In genomic region chr3:123335480-123335879, GRCm38 (mm10) we compare ENCODE assay signal across 10 mouse cellular contexts. TPM values are rescaled to one million over a fixed set of nuclear protein-coding genes. Genes with fewer than 3 reads are reported as not detected.
DNase-seq lines count a peak whose midpoint lies in the region; ATAC-seq and TF ChIP-seq lines count a peak whose summit lies in the region.
"Had no signal": no experiment of that assay in that cellular context is flagged by ENCODE, and none has a peak within 500 bp of the region (broad histone marks: within the 10 kb centered on the region; RNA-seq: fewer than 3 reads in every experiment).

No protein-coding gene starts in this region.

- no peaks in the 10 kb centered on the region; the same call in 1 of the 2 replicates for H3K36me3 ChIP-seq in liver, embryonic 11.5 days (ENCODE audit: control insufficient read depth, insufficient read depth, low read length)
- peaks cover 3% of the 10 kb centered on the region; the same call in 1 of the 2 replicates for H3K36me3 ChIP-seq in kidney, embryonic 14.5 days (ENCODE audit: control insufficient read depth, insufficient read depth, low read length)

- no peak for ATAC-seq in liver, embryonic 11.5 days (replicated peaks; ENCODE audit: low FRiP score)
- ATAC-seq in kidney, embryonic 14.5 days (ENCODE audit: low FRiP score, low TSS enrichment) = peak; percentile 26; the same call in 1 of the 2 replicates

- no peak for TF ChIP-seq CTCF in embryonic fibroblast, embryonic 13.5 days (IDR thresholded peaks at IDR 0.05; ENCODE audit: borderline replicate concordance, insufficient read depth, low read length)

- no peaks in the 10 kb centered on the region for H3K9me3 ChIP-seq in liver, embryonic 11.5 days (ENCODE audit: control insufficient read depth, low read length)
- H3K9me3 ChIP-seq in kidney, embryonic 14.5 days (ENCODE audit: control insufficient read depth, low read length) = no peaks in the 10 kb centered on the region
- H3K9me3 ChIP-seq: limb, embryonic 12.5 days had no signal

- WGBS in liver, embryonic 11.5 days = 63% methylated on average over 3 of the region's 3 CpGs
- WGBS in kidney, embryonic 14.5 days = 52% methylated on average over 3 of the region's 3 CpGs

- no peak overlapping the region for H3K27ac ChIP-seq in liver, embryonic 11.5 days (ENCODE audit: low read depth, low read length)
- peak overlapping the region; percentile 89 for H3K27ac ChIP-seq in embryonic fibroblast, embryonic 13.5 days (ENCODE audit: insufficient read depth, low read length)
- H3K27ac ChIP-seq in kidney, embryonic 14.5 days (ENCODE audit: low read depth, low read length) = no peak overlapping the region

- H3K4me1 ChIP-seq in liver, embryonic 11.5 days (replicated peaks; ENCODE audit: control insufficient read depth, insufficient read depth, low read length) = peaks cover 2% of the 10 kb centered on the region; the same call in 1 of the 2 replicates
- H3K4me1 ChIP-seq in embryonic fibroblast, embryonic 13.5 days (ENCODE audit: control insufficient read depth, insufficient read depth, low read length) = peaks cover 27% of the 10 kb centered on the region
- peaks cover 14% of the 10 kb centered on the region; the same call in 1 of the 2 replicates for H3K4me1 ChIP-seq in kidney, embryonic 14.5 days (ENCODE audit: control insufficient read depth, insufficient read depth, low read length)

- H3K4me3 ChIP-seq in liver, embryonic 11.5 days (ENCODE audit: low read depth, low read length) = no peak overlapping the region
- no peak overlapping the region for H3K4me3 ChIP-seq in embryonic fibroblast, embryonic 13.5 days (ENCODE audit: insufficient read depth, low read length)
- H3K4me3 ChIP-seq in kidney, embryonic 14.5 days (ENCODE audit: low read length) = no peak overlapping the region
- H3K4me3 ChIP-seq: limb, embryonic 12.5 days had no signal

- DNase-seq in liver = peak; percentile 15
- DNase-seq in liver, embryonic 11.5 days (ENCODE audit: low spot score) = no peak
- DNase-seq in retina, postnatal 7 days (ENCODE audit: low read depth, low spot score) = peak; percentile 19
- DNase-seq in layer of hippocampus, adult 8-10 months (ENCODE audit: low spot score in 2 of 2) = no peak
- no peak for DNase-seq in gastrocnemius, adult 18-20 months (ENCODE audit: low spot score)
- no peak for DNase-seq in embryo, embryonic 10 days (ENCODE audit: low spot score)
- DNase-seq: gastrocnemius, postnatal 10 days had no signal

- no peak for TF ChIP-seq POLR2A in embryonic fibroblast, embryonic 13.5 days (IDR thresholded peaks at IDR 0.05; ENCODE audit: low read depth, low read length)

- no peak overlapping the region for H3K4me2 ChIP-seq in liver, embryonic 11.5 days
- no peak overlapping the region for H3K4me2 ChIP-seq in kidney, embryonic 14.5 days (replicated peaks; ENCODE audit: low read depth, low read length)
- H3K4me2 ChIP-seq: limb, embryonic 12.5 days had no signal

- no peak overlapping the region for H3K9ac ChIP-seq in liver, embryonic 11.5 days (ENCODE audit: low read depth, low read length)
- H3K9ac ChIP-seq in kidney, embryonic 14.5 days (ENCODE audit: low read depth, low read length) = no peak overlapping the region
- H3K9ac ChIP-seq: limb, embryonic 12.5 days had no signal

- no peaks in the 10 kb centered on the region for H3K27me3 ChIP-seq in liver, embryonic 11.5 days (replicated peaks; ENCODE audit: control insufficient read depth, insufficient read depth, low read length)
- H3K27me3 ChIP-seq in kidney, embryonic 14.5 days (ENCODE audit: control insufficient read depth, insufficient read depth, low read length) = no peaks in the 10 kb centered on the region
- H3K27me3 ChIP-seq: limb, embryonic 12.5 days had no signal

RNA-seq across cellular contexts. Expression of gene Mettl14, which starts 50.4 kb away (rescaled TPM):
- polyA plus RNA-seq in liver, embryonic 11.5 days (2014; fragmentation: Nextera tagmentation; extraction: Ambion mirVana) = 17.9 and 18.2 TPM in 2 replicates
- 14.1 and 17.9 TPM in 2 replicates for polyA plus RNA-seq in embryonic fibroblast, embryonic 13.5 days (2011; ENCODE audit: insufficient read length, low read depth, missing spikeins)
- 17.3 and 23.9 TPM in 2 replicates for polyA plus RNA-seq in kidney, embryonic 14.5 days (2014; fragmentation: Nextera tagmentation; extraction: Ambion mirVana)
- 10 to 100 TPM; 14.2 to 16.3 (median 15.8) TPM for total RNA-seq in layer of hippocampus, adult 8-10 months (2022)
- 1 to 10 TPM; 8.8 to 9.7 TPM for total RNA-seq in gastrocnemius, adult 18-20 months (2021)

Comparison
In these comparisons a context has a peak if more than half of its experiments do, and no peak if none do; other contexts are left out.
1. DNase-seq: peak in liver (single experiment) and retina, postnatal 7 days (single experiment); none in liver, embryonic 11.5 days (single experiment), layer of hippocampus, adult 8-10 months (0 of 2), gastrocnemius, adult 18-20 months (single experiment) and embryo, embryonic 10 days (single experiment).